Mouse (Mus musculus) CD4-positive, CD25-positive, alpha-beta regulatory T cell (primary cell): ENCODE measurements around the gene Itgal. TPM values are rescaled to one million over a fixed set of nuclear protein-coding genes. Genes with fewer than 3 reads are reported as not detected.

Experiments
- polyA plus RNA-seq: library from polyadenylated mRNA; unstranded; fragments of 100-300 nt; shearing (Covaris generic); gene quantifications from one replicate; pipeline ENCODE4 v1.2.1, GENCODE M21; 2017

Gene Itgal
- polyA plus RNA-seq: 276 TPM

GRCm38 (mm10) chr7:127296098-127296497 is at the start of gene Itgal:
Gene Itgal (plus strand): TSS chr7:127296260.

GRCm38 (mm10) chr7:127260309-127261111 is 35.5 kb upstream of the Itgal start, which contains the start of gene Dctpp1:
Gene Dctpp1 (minus strand): TSS chr7:127260709.

GRCm38 (mm10) chr7:127273925-127274789 is 21.9 kb upstream of the Itgal start, which contains the start of gene Sephs2:
Gene Sephs2 (minus strand): TSS chr7:127274055.

GRCm38 (mm10) chr7:127345512-127346325 is 49.7 kb downstream of the Itgal start, which contains the start of gene Zfp768:
Gene Zfp768 (minus strand): TSS chr7:127345589.

GRCm38 (mm10) chr7:127375271-127376245 is 79.5 kb downstream of the Itgal start, which contains the start of gene Zfp747:
Gene Zfp747 (minus strand): TSS chr7:127376050.

Other genes starting within 250 kb of the Itgal start
- gene Zg16, start 208.9 kb upstream of the Itgal start, polyA plus RNA-seq: not detected
- gene AI467606, start 204.9 kb upstream of the Itgal start, polyA plus RNA-seq: 327 TPM
- gene Qprt, start 174.0 kb upstream of the Itgal start, polyA plus RNA-seq: 25.5 TPM
- gene Spn, start 158.4 kb upstream of the Itgal start, polyA plus RNA-seq: 77.9 TPM
- gene Cd2bp2, start 100.2 kb upstream of the Itgal start, polyA plus RNA-seq: 62.4 TPM
- gene Tbc1d10b, start 87.8 kb upstream of the Itgal start, polyA plus RNA-seq: 73.5 TPM
- 19.1 TPM for gene Mylpf, start 87.4 kb upstream of the Itgal start, polyA plus RNA-seq
- 26.6 TPM for gene Zfp553, start 63.2 kb upstream of the Itgal start, polyA plus RNA-seq
- 541 TPM for gene Sept1, start 63.1 kb upstream of the Itgal start, polyA plus RNA-seq
- gene Zfp771, start 52.0 kb upstream of the Itgal start, polyA plus RNA-seq: 14.6 TPM
- 38.6 TPM for gene Dctpp1, start 35.6 kb upstream of the Itgal start, polyA plus RNA-seq
- 43.1 TPM for gene Sephs2, start 22.2 kb upstream of the Itgal start, polyA plus RNA-seq
- 0.32 TPM for gene Zfp768, start 49.3 kb downstream of the Itgal start, polyA plus RNA-seq
- gene Zfp747, start 79.8 kb downstream of the Itgal start, polyA plus RNA-seq: 16.9 TPM
- 7.8 TPM for gene 9130019O22Rik, start 90.9 kb downstream of the Itgal start, polyA plus RNA-seq
- gene E430018J23Rik, start 97.4 kb downstream of the Itgal start, polyA plus RNA-seq: 7.1 TPM
- 13.6 TPM for gene Zfp764, start 110.6 kb downstream of the Itgal start, polyA plus RNA-seq
- 49.9 TPM for gene Zfp688, start 125.8 kb downstream of the Itgal start, polyA plus RNA-seq
- gene Zfp689, start 152.9 kb downstream of the Itgal start, polyA plus RNA-seq: 10.2 TPM
- 135 TPM for gene Prr14, start 163.4 kb downstream of the Itgal start, polyA plus RNA-seq
- gene Fbrs, start 182.9 kb downstream of the Itgal start, polyA plus RNA-seq: 17.4 TPM
- 72.1 TPM for gene Srcap, start 215.7 kb downstream of the Itgal start, polyA plus RNA-seq
- gene Gm42715, start 223.3 kb downstream of the Itgal start, polyA plus RNA-seq: 6.4 TPM